Mouse (Mus musculus): ENCODE measurements around the gene Wdr5b. TPM values are rescaled to one million over a fixed set of nuclear protein-coding genes. Genes with fewer than 3 reads are reported as not detected.
"Not testable (repeated sequence)": the region's sequence is repeated elsewhere in the genome, so short reads cannot be mapped to it uniquely, and the experiment has no call there.

Gene Wdr5b
- 14.4 and 15.5 TPM in 2 replicates for polyA plus RNA-seq (2015; fragmentation: Nextera tagmentation; extraction: Ambion mirVana)

GRCm38 (mm10) chr16:36040640-36041624 lies at the start of gene Wdr5b:
Gene Wdr5b (plus strand): TSS chr16:36041190.
- no peaks in the 10 kb centered on the region for H3K9me3 ChIP-seq (ENCODE audit: control insufficient read depth, low read length)
- peak; percentile 99 for ATAC-seq
- 2% methylated on average over 39 of the region's 39 CpGs for WGBS

GRCm38 (mm10) chr16:35992391-35992790 lies 48.6 kb upstream of the Wdr5b start:
- H3K27me3 ChIP-seq (replicated peaks; ENCODE audit: control insufficient read depth, insufficient read depth, low read length), result no peaks in the 10 kb centered on the region
- no peaks in the 10 kb centered on the region for H3K36me3 ChIP-seq (ENCODE audit: control insufficient read depth, insufficient read depth)
- no peak overlapping the region for H3K27ac ChIP-seq (ENCODE audit: low read length)
- H3K4me3 ChIP-seq (replicated peaks; ENCODE audit: low read length), result no peak overlapping the region
- no peaks in the 10 kb centered on the region for H3K9me3 ChIP-seq (ENCODE audit: control insufficient read depth, low read length)
- H3K4me1 ChIP-seq (replicated peaks; ENCODE audit: control insufficient read depth, insufficient read depth, low read length), result peaks cover 5% of the 10 kb centered on the region
- H3K4me2 ChIP-seq (ENCODE audit: low read length), result no peak overlapping the region
- no peak overlapping the region for H3K9ac ChIP-seq (replicated peaks; ENCODE audit: low read depth, low read length)
- ATAC-seq, result no peak
- 85% methylated on average over 1 of the region's 1 CpGs for WGBS

More at GRCm38 (mm10) chr16:36040640-36041624, at the start of gene Wdr5b:
- H3K27me3 ChIP-seq (replicated peaks; ENCODE audit: control insufficient read depth, insufficient read depth, low read length), result no peaks in the 10 kb centered on the region
- H3K4me2 ChIP-seq (ENCODE audit: low read length), result peak within 1 kb of the TSS; percentile 72
- H3K4me1 ChIP-seq (replicated peaks; ENCODE audit: control insufficient read depth, insufficient read depth, low read length), result peaks cover 16% of the 10 kb centered on the region
- peak within 1 kb of the TSS; percentile 67 for H3K9ac ChIP-seq (replicated peaks; ENCODE audit: low read depth, low read length)
- H3K36me3 ChIP-seq (ENCODE audit: control insufficient read depth, insufficient read depth), result peaks cover 2% of the 10 kb centered on the region; the same call in 1 of the 2 replicates
- H3K4me3 ChIP-seq (replicated peaks; ENCODE audit: low read length), result peak within 1 kb of the TSS; percentile 66
- peak within 1 kb of the TSS; percentile 69 for H3K27ac ChIP-seq (ENCODE audit: low read length)

- no peaks in the 10 kb centered on the region for H3K36me3 ChIP-seq (ENCODE audit: control insufficient read depth, insufficient read depth)
- no peaks in the 10 kb centered on the region for H3K9me3 ChIP-seq (ENCODE audit: control insufficient read depth, low read length)
- H3K4me2 ChIP-seq (ENCODE audit: low read length), result no peak overlapping the region
- no peaks in the 10 kb centered on the region for H3K27me3 ChIP-seq (replicated peaks; ENCODE audit: control insufficient read depth, insufficient read depth, low read length)
- peaks cover 5% of the 10 kb centered on the region for H3K4me1 ChIP-seq (replicated peaks; ENCODE audit: control insufficient read depth, insufficient read depth, low read length)
- no peak overlapping the region for H3K27ac ChIP-seq (ENCODE audit: low read length)
- no peak overlapping the region for H3K9ac ChIP-seq (replicated peaks; ENCODE audit: low read depth, low read length)
- H3K4me3 ChIP-seq (replicated peaks; ENCODE audit: low read length), result no peak overlapping the region
- no peak; the same call in 1 of the 2 replicates for ATAC-seq
- WGBS, result 55% methylated on average over 3 of the region's 3 CpGs
These were observed 47.7 kb upstream of the Wdr5b start for GRCm38 (mm10) chr16:35993316-35993715.

GRCm38 (mm10) chr16:35998852-35999251 lies 42.1 kb upstream of the Wdr5b start:
- ATAC-seq; H3K4me3 ChIP-seq (replicated peaks; ENCODE audit: low read length); H3K9ac ChIP-seq (replicated peaks; ENCODE audit: low read depth, low read length); H3K4me2 ChIP-seq (ENCODE audit: low read length); H3K4me1 ChIP-seq (replicated peaks; ENCODE audit: control insufficient read depth, insufficient read depth, low read length); H3K27me3 ChIP-seq (replicated peaks; ENCODE audit: control insufficient read depth, insufficient read depth, low read length); H3K27ac ChIP-seq (ENCODE audit: low read length); H3K9me3 ChIP-seq (ENCODE audit: control insufficient read depth, low read length): not testable (repeated sequence)
- peaks cover 11% of the 10 kb centered on the region; the same call in 1 of the 2 replicates for H3K36me3 ChIP-seq (ENCODE audit: control insufficient read depth, insufficient read depth)
- WGBS, result 96% methylated on average over 4 of the region's 4 CpGs

GRCm38 (mm10) chr16:36008396-36008795 lies 32.6 kb upstream of the Wdr5b start:
- H3K4me2 ChIP-seq (ENCODE audit: low read length), result no peak overlapping the region
- no peak overlapping the region for H3K4me3 ChIP-seq (replicated peaks; ENCODE audit: low read length)
- no peak overlapping the region for H3K27ac ChIP-seq (ENCODE audit: low read length)
- no peak for ATAC-seq
- 91% methylated on average over 3 of the region's 3 CpGs for WGBS
- H3K9ac ChIP-seq (replicated peaks; ENCODE audit: low read depth, low read length), result no peak overlapping the region
- H3K4me1 ChIP-seq (replicated peaks; ENCODE audit: control insufficient read depth, insufficient read depth, low read length), result no peaks in the 10 kb centered on the region
- H3K9me3 ChIP-seq (ENCODE audit: control insufficient read depth, low read length), result no peaks in the 10 kb centered on the region
- no peaks in the 10 kb centered on the region for H3K27me3 ChIP-seq (replicated peaks; ENCODE audit: control insufficient read depth, insufficient read depth, low read length)
- H3K36me3 ChIP-seq (ENCODE audit: control insufficient read depth, insufficient read depth), result peaks cover 7% of the 10 kb centered on the region

GRCm38 (mm10) chr16:36016335-36016734 lies 24.7 kb upstream of the Wdr5b start:
- Histone ChIP-seq H3K4me1 (replicated peaks; ENCODE audit: control insufficient read depth, insufficient read depth, low read length) (no peaks in the 10 kb centered on the region), H3K9me3 (ENCODE audit: control insufficient read depth, low read length) (no peaks in the 10 kb centered on the region), H3K9ac (replicated peaks; ENCODE audit: low read depth, low read length) (no peak overlapping the region), H3K27me3 (replicated peaks; ENCODE audit: control insufficient read depth, insufficient read depth, low read length) (no peaks in the 10 kb centered on the region), H3K27ac (ENCODE audit: low read length) (no peak overlapping the region), H3K4me2 (ENCODE audit: low read length) (no peak overlapping the region), H3K36me3 (ENCODE audit: control insufficient read depth, insufficient read depth) (peaks cover 12% of the 10 kb centered on the region), H3K4me3 (replicated peaks; ENCODE audit: low read length) (no peak overlapping the region)
- no peak for ATAC-seq
- WGBS, result 96% methylated on average over 1 of the region's 1 CpGs

- not testable (repeated sequence) for H3K27me3 ChIP-seq (replicated peaks; ENCODE audit: control insufficient read depth, insufficient read depth, low read length); H3K27ac ChIP-seq (ENCODE audit: low read length); ATAC-seq; H3K4me3 ChIP-seq (replicated peaks; ENCODE audit: low read length); H3K9me3 ChIP-seq (ENCODE audit: control insufficient read depth, low read length); H3K4me1 ChIP-seq (replicated peaks; ENCODE audit: control insufficient read depth, insufficient read depth, low read length); H3K9ac ChIP-seq (replicated peaks; ENCODE audit: low read depth, low read length); H3K4me2 ChIP-seq (ENCODE audit: low read length)
- 80% methylated on average over 1 of the region's 2 CpGs for WGBS
- H3K36me3 ChIP-seq (ENCODE audit: control insufficient read depth, insufficient read depth), result peaks cover 23% of the 10 kb centered on the region
These were observed 12.9 kb upstream of the Wdr5b start for GRCm38 (mm10) chr16:36028120-36028519.

- peak overlapping the region; percentile 66 for H3K4me3 ChIP-seq (replicated peaks; ENCODE audit: low read length)
- H3K36me3 ChIP-seq (ENCODE audit: control insufficient read depth, insufficient read depth), result peaks cover 2% of the 10 kb centered on the region; the same call in 1 of the 2 replicates
- 29% methylated on average over 11 of the region's 11 CpGs for WGBS
- H3K27ac ChIP-seq (ENCODE audit: low read length), result peak overlapping the region; percentile 69
- H3K4me1 ChIP-seq (replicated peaks; ENCODE audit: control insufficient read depth, insufficient read depth, low read length), result peaks cover 16% of the 10 kb centered on the region
- H3K4me2 ChIP-seq (ENCODE audit: low read length), result peak overlapping the region; percentile 72
- H3K27me3 ChIP-seq (replicated peaks; ENCODE audit: control insufficient read depth, insufficient read depth, low read length), result no peaks in the 10 kb centered on the region
- peak overlapping the region; percentile 67 for H3K9ac ChIP-seq (replicated peaks; ENCODE audit: low read depth, low read length)
- no peaks in the 10 kb centered on the region for H3K9me3 ChIP-seq (ENCODE audit: control insufficient read depth, low read length)
- no peak for ATAC-seq
These were observed 633 bp downstream of the Wdr5b start for GRCm38 (mm10) chr16:36041625-36042020.

- 89% methylated on average over 10 of the region's 10 CpGs for WGBS
- Histone ChIP-seq H3K4me1 (replicated peaks; ENCODE audit: control insufficient read depth, insufficient read depth, low read length) (peaks cover 16% of the 10 kb centered on the region), H3K9ac (replicated peaks; ENCODE audit: low read depth, low read length) (no peak overlapping the region), H3K27me3 (replicated peaks; ENCODE audit: control insufficient read depth, insufficient read depth, low read length) (no peaks in the 10 kb centered on the region), H3K4me2 (ENCODE audit: low read length) (no peak overlapping the region), H3K36me3 (ENCODE audit: control insufficient read depth, insufficient read depth) (peaks cover 7% of the 10 kb centered on the region), H3K9me3 (ENCODE audit: control insufficient read depth, low read length) (no peaks in the 10 kb centered on the region), H3K4me3 (replicated peaks; ENCODE audit: low read length) (no peak overlapping the region), H3K27ac (ENCODE audit: low read length) (no peak overlapping the region)
- ATAC-seq, result no peak
These were observed 2.1 kb downstream of the Wdr5b start for GRCm38 (mm10) chr16:36043073-36043472.
